Comparison of ENCODE assay signal across 9 mouse cellular contexts in genomic region chr1:92137136-92137848, GRCm38 (mm10). TPM values are rescaled to one million over a fixed set of nuclear protein-coding genes. Genes with fewer than 3 reads are reported as not detected.
A peak's percentile ranks its signal among the peaks of the same experiment; 100 is the strongest.
DNase-seq lines count a peak whose midpoint lies in the region; ATAC-seq and TF ChIP-seq lines count a peak whose summit lies in the region.
"Had no signal": no experiment of that assay in that cellular context is flagged by ENCODE, and none has a peak within 500 bp of the region (broad histone marks: within the 10 kb centered on the region; RNA-seq: fewer than 3 reads in every experiment).

No protein-coding gene starts in this region.

- H3K4me2 ChIP-seq in kidney, embryonic 14.5 days (replicated peaks; ENCODE audit: low read depth, low read length) = no peak overlapping the region
- no peak overlapping the region for H3K4me2 ChIP-seq in hindbrain, embryonic 15.5 days
- H3K4me2 ChIP-seq: limb, embryonic 13.5 days had no signal

- no peak overlapping the region for H3K9ac ChIP-seq in kidney, embryonic 14.5 days (ENCODE audit: low read depth, low read length)
- no peak overlapping the region for H3K9ac ChIP-seq in hindbrain, embryonic 15.5 days
- H3K9ac ChIP-seq: limb, embryonic 13.5 days had no signal

- no peaks in the 10 kb centered on the region for H3K27me3 ChIP-seq in kidney, embryonic 14.5 days (ENCODE audit: control insufficient read depth, insufficient read depth, low read length)
- H3K27me3 ChIP-seq in hindbrain, embryonic 15.5 days = no peaks in the 10 kb centered on the region
- H3K27me3 ChIP-seq: limb, embryonic 13.5 days had no signal

- no peak for ATAC-seq in kidney, embryonic 14.5 days (ENCODE audit: low FRiP score, low TSS enrichment)
- peak; percentile 68 for ATAC-seq in hindbrain, embryonic 15.5 days (ENCODE audit: low FRiP score, low read depth)

- WGBS in kidney, embryonic 14.5 days = 92% methylated on average over 2 of the region's 2 CpGs
- WGBS in hindbrain, embryonic 15.5 days = 69% methylated on average over 2 of the region's 2 CpGs

- no peaks in the 10 kb centered on the region for H3K36me3 ChIP-seq in kidney, embryonic 14.5 days (ENCODE audit: control insufficient read depth, insufficient read depth, low read length)
- H3K36me3 ChIP-seq in hindbrain, embryonic 15.5 days = no peaks in the 10 kb centered on the region

- H3K9me3 ChIP-seq in kidney, embryonic 14.5 days (ENCODE audit: control insufficient read depth, low read length) = no peaks in the 10 kb centered on the region
- H3K9me3 ChIP-seq in hindbrain, embryonic 15.5 days = no peaks in the 10 kb centered on the region
- H3K9me3 ChIP-seq: limb, embryonic 13.5 days had no signal

- H3K4me3 ChIP-seq in kidney, embryonic 14.5 days (ENCODE audit: low read length) = no peak overlapping the region
- no peak overlapping the region for H3K4me3 ChIP-seq in gastrocnemius, adult 2 months
- no peak overlapping the region for H3K4me3 ChIP-seq in hindbrain, embryonic 15.5 days
- H3K4me3 ChIP-seq: limb, embryonic 13.5 days had no signal

- H3K4me1 ChIP-seq in kidney, embryonic 14.5 days (ENCODE audit: control insufficient read depth, insufficient read depth, low read length) = no peaks in the 10 kb centered on the region
- peaks cover 18% of the 10 kb centered on the region for H3K4me1 ChIP-seq in hindbrain, embryonic 15.5 days (replicated peaks)

- intact Hi-C loops in gastrocnemius, adult 2 months (cut with DNase I) = no loop called here

- peak; percentile 67 for DNase-seq in kidney, adult 18-20 months
- peak; percentile 75 for DNase-seq in adrenal gland, postnatal 14 days
- peak; percentile 64 for DNase-seq in gastrocnemius, adult 2 months
- DNase-seq in lung, postnatal 4 days = peak; percentile 68 to 85
- no peak for DNase-seq in natural killer cell, adult 2 months (ENCODE audit: low spot score in 2 of 2)
- DNase-seq in spleen, postnatal 4 days (ENCODE audit: low spot score in 2 of 2) = no peak

- TF ChIP-seq CTCF in gastrocnemius, adult 2 months (IDR thresholded peaks at IDR 0.05) = no peak

- no peak overlapping the region for H3K27ac ChIP-seq in kidney, embryonic 14.5 days (ENCODE audit: low read depth, low read length)
- H3K27ac ChIP-seq in gastrocnemius, adult 2 months = no peak overlapping the region
- 0 out of 2 replicates have a peak overlapping the region, but pooled peaks have one; percentile 29 for H3K27ac ChIP-seq in hindbrain, embryonic 15.5 days (replicated peaks)
- H3K27ac ChIP-seq: limb, embryonic 13.5 days had no signal

RNA-seq across cellular contexts. Expression of gene Hdac4, which starts 58.2 kb away (rescaled TPM):
- polyA plus RNA-seq in kidney, embryonic 14.5 days (2014; fragmentation: Nextera tagmentation; extraction: Ambion mirVana) = 20.6 and 22.0 TPM in 2 replicates
- 70.1 and 70.3 TPM in 2 replicates for total RNA-seq in adrenal gland, postnatal 14 days (2021)
- 10 to 100 TPM; 41.8 to 66.3 TPM for total RNA-seq in gastrocnemius, adult 2 months (2021)
- 30.3 and 32.4 TPM in 2 replicates for polyA plus RNA-seq in hindbrain, embryonic 15.5 days (2015; fragmentation: Nextera tagmentation; extraction: Ambion mirVana)

Comparison
In these comparisons a context has a peak if more than half of its experiments do, and no peak if none do; other contexts are left out.
1. DNase-seq: peak in kidney, adult 18-20 months (single experiment), adrenal gland, postnatal 14 days (single experiment), gastrocnemius, adult 2 months (single experiment) and lung, postnatal 4 days (2 of 2); none in natural killer cell, adult 2 months (0 of 2) and spleen, postnatal 4 days (0 of 2).